Mouse (Mus musculus) natural killer cell, adult 2 months (primary cell): Measurements from ENCODE around the gene Hrk.

Experiments used
- DNase-seq, 2 experiments: peaks; one replicate each; pipeline ENCODE4 v3.0.0; 2022; ENCODE audit warnings: low spot score in 2 of 2

Hrk gene

GRCm38 (mm10) chr5:118214418-118215154 is 50.1 kb downstream of the Hrk start:
- no peak for DNase-seq

GRCm38 (mm10) chr5:118217410-118217809 is 53.0 kb downstream of the Hrk start:
- DNase-seq = no peak

- DNase-seq = no peak
These were observed 58.8 kb downstream of the Hrk start for GRCm38 (mm10) chr5:118223142-118223757.

GRCm38 (mm10) chr5:118230071-118230611 is 65.7 kb downstream of the Hrk start:
- DNase-seq = no peak

- DNase-seq = no peak
These were observed 72.4 kb downstream of the Hrk start for GRCm38 (mm10) chr5:118236891-118237290.
